9 mouse cellular contexts compared by ENCODE assay signal in genomic region chr13:59674761-59675150, GRCm38 (mm10). TPM values are rescaled to one million over a fixed set of nuclear protein-coding genes. Genes with fewer than 3 reads are reported as not detected.
DNase-seq lines count a peak whose midpoint lies in the region; ATAC-seq and TF ChIP-seq lines count a peak whose summit lies in the region.
"Had no signal": no experiment of that assay in that cellular context is flagged by ENCODE, and none has a peak within 500 bp of the region (broad histone marks: within the 10 kb centered on the region; RNA-seq: fewer than 3 reads in every experiment).

No protein-coding gene starts in this region.

- H3K36me3 ChIP-seq in CH12.LX (replicated peaks in 1 of 2; ENCODE audit: control insufficient read depth in 1 of 2, insufficient read depth in 1 of 2, low read length in 1 of 2), result peaks cover 0 to 8% of the 10 kb centered on the region in 2 experiments
- H3K36me3 ChIP-seq in hindbrain, embryonic 15.5 days, result no peaks in the 10 kb centered on the region
- H3K36me3 ChIP-seq in lung, postnatal 0 days (ENCODE audit: insufficient read depth, low read length), result no peaks in the 10 kb centered on the region

- DNase-seq in adrenal gland, postnatal 10 days, result peak; percentile 22
- DNase-seq in adrenal gland, postnatal 14 days, result no peak
- no peak for DNase-seq in CH12.LX (ENCODE audit: extremely low read depth)
- peak; percentile 60 for DNase-seq in embryo, embryonic 9.5 days (ENCODE audit: extremely low spot score)
- DNase-seq in lung, postnatal 0 days (ENCODE audit: low spot score), result peak; percentile 22
- peak; percentile 49 for DNase-seq in yolk sac, embryonic 10.5 days (ENCODE audit: low spot score)
- DNase-seq in layer of hippocampus, adult 8-10 months (ENCODE audit: low spot score in 2 of 2), result no peak

- TF ChIP-seq RAD21 in CH12.LX (IDR thresholded peaks at IDR 0.05; ENCODE audit: low read depth, low read length), result no peak

- H3K9ac ChIP-seq in CH12.LX (ENCODE audit: insufficient read depth, low read depth), result peak overlapping the region; percentile 82
- H3K9ac ChIP-seq in hindbrain, embryonic 15.5 days, result peak overlapping the region; percentile 63
- peak overlapping the region; percentile 55; the same call in 1 of the 2 replicates for H3K9ac ChIP-seq in lung, postnatal 0 days (replicated peaks; ENCODE audit: low read depth)

- H3K9me3 ChIP-seq in CH12.LX (replicated peaks; ENCODE audit: low read length), result no peaks in the 10 kb centered on the region
- H3K9me3 ChIP-seq in hindbrain, embryonic 15.5 days, result no peaks in the 10 kb centered on the region
- H3K9me3 ChIP-seq in lung, postnatal 0 days (ENCODE audit: low read length), result no peaks in the 10 kb centered on the region

- no peak overlapping the region for H3K27ac ChIP-seq in CH12.LX (ENCODE audit: insufficient read depth, low read depth)
- H3K27ac ChIP-seq in hindbrain, embryonic 15.5 days (replicated peaks), result peak overlapping the region; percentile 71
- no peak overlapping the region for H3K27ac ChIP-seq in lung, postnatal 0 days (ENCODE audit: low read length)

- no peak for TF ChIP-seq POLR2A in CH12.LX (IDR thresholded peaks at IDR 0.05; ENCODE audit: low read depth, low read length)

- dilution Hi-C loops in CH12.LX (cut with MboI; ENCODE audit: extremely low pct_ligation_motif_present, extremely low pct_unique_long_range_greater_than_20kb, low sequenced_read_pairs), result no loop called here

- peak overlapping the region; percentile 57 for H3K4me2 ChIP-seq in CH12.LX (ENCODE audit: insufficient read depth, low read depth, poor library complexity, severe bottlenecking)
- H3K4me2 ChIP-seq in hindbrain, embryonic 15.5 days, result peak overlapping the region; percentile 76
- peak overlapping the region; percentile 91 for H3K4me2 ChIP-seq in lung, postnatal 0 days (replicated peaks; ENCODE audit: low read depth, low read length)

- ATAC-seq in hindbrain, embryonic 15.5 days (ENCODE audit: low FRiP score, low read depth), result no peak
- ATAC-seq in lung, postnatal 0 days, result no peak

- under 1% methylated on average over 13 of the region's 13 CpGs for WGBS in hindbrain, embryonic 15.5 days
- WGBS in lung, postnatal 0 days, result 4% methylated on average over 13 of the region's 13 CpGs

- peak overlapping the region; percentile 64 to 95 (median 79) for H3K4me3 ChIP-seq in CH12.LX (replicated peaks in 1 of 3; ENCODE audit: low read depth in 2 of 3, low read length in 2 of 3, poor library complexity in 1 of 3)
- H3K4me3 ChIP-seq in hindbrain, embryonic 15.5 days, result peak overlapping the region; percentile 72
- H3K4me3 ChIP-seq in lung, postnatal 0 days (ENCODE audit: low read depth, low read length), result peak overlapping the region; percentile 75

- TF ChIP-seq EP300 in CH12.LX (IDR thresholded peaks at IDR 0.05; ENCODE audit: low read length), result no peak
- no peak for TF ChIP-seq EP300 in lung, postnatal 0 days (IDR thresholded peaks at IDR 0.05)

- no peak for TF ChIP-seq CTCF in CH12.LX (conservative IDR thresholded peaks at IDR 0.05 in 1 of 2, IDR thresholded peaks at IDR 0.05 in 1 of 2; ENCODE audit: low read depth in 2 of 2, low read length in 2 of 2)
- TF ChIP-seq CTCF in lung, postnatal 0 days (IDR thresholded peaks at IDR 0.05), result no peak

- no peaks in the 10 kb centered on the region for H3K79me2 ChIP-seq in CH12.LX (replicated peaks; ENCODE audit: control insufficient read depth, extremely low read depth, insufficient read depth, poor library complexity, severe bottlenecking)

- no peaks in the 10 kb centered on the region for H3K27me3 ChIP-seq in CH12.LX (replicated peaks)
- no peaks in the 10 kb centered on the region for H3K27me3 ChIP-seq in hindbrain, embryonic 15.5 days
- no peaks in the 10 kb centered on the region for H3K27me3 ChIP-seq in lung, postnatal 0 days (replicated peaks; ENCODE audit: insufficient read depth, low read length)

- in situ Hi-C loops in CH12.LX (cut with MboI; ENCODE audit: low pct_ligation_motif_present, low pct_unique_long_range_greater_than_20kb, low sequenced_read_pairs), result no loop called here

- peaks cover 5 to 26% of the 10 kb centered on the region in 2 experiments; a peak in 3 of 4 replicates for H3K4me1 ChIP-seq in CH12.LX (ENCODE audit: control insufficient read depth in 1 of 2, insufficient read depth in 2 of 2)
- peaks cover 26% of the 10 kb centered on the region for H3K4me1 ChIP-seq in hindbrain, embryonic 15.5 days (replicated peaks)
- peaks cover 7% of the 10 kb centered on the region; the same call in 1 of the 2 replicates for H3K4me1 ChIP-seq in lung, postnatal 0 days (ENCODE audit: insufficient read depth, low read depth, low read length)

TF ChIP-seq in CH12.LX, 34 proteins besides CTCF, POLR2A, EP300 and RAD21:
- TF ChIP-seq TBP (conservative IDR thresholded peaks at IDR 0.05; ENCODE audit: low read depth, low read length), result 0 out of 2 replicates have a peak, but pooled peaks have one; percentile 21
- no peak for TF ChIP-seq GABPA (IDR thresholded peaks at IDR 0.05; ENCODE audit: insufficient replicate concordance, low read depth, low read length)

RNA-seq across cellular contexts. Expression of gene Golm1, which starts 0.9 kb away (rescaled TPM):
- 10 to 100 TPM; 13.8 to 17.0 TPM for total RNA-seq in adrenal gland, postnatal 10 days (2021)
- 10.7 and 13.7 TPM in 2 replicates for total RNA-seq in adrenal gland, postnatal 14 days (2021)
- total RNA-seq in CH12.LX (2012; rRNA removed), result 16.4 and 17.4 TPM in 2 replicates
- 18.9 and 21.9 TPM in 2 replicates for total RNA-seq in CH12.LX (2014; rRNA removed)
- 14.3 and 18.1 TPM in 2 replicates for polyA plus RNA-seq in CH12.LX (2012; ENCODE audit: insufficient read length, low read depth)
- polyA plus RNA-seq in hindbrain, embryonic 15.5 days (2015; fragmentation: Nextera tagmentation; extraction: Ambion mirVana), result 23.0 and 30.7 TPM in 2 replicates
- 31.8 and 32.4 TPM in 2 replicates for polyA plus RNA-seq in lung, postnatal 0 days (2015; fragmentation: Nextera tagmentation; extraction: Ambion mirVana)
- total RNA-seq in layer of hippocampus, adult 8-10 months (2022), result 10 to 100 TPM; 63.1 to 72.1 (median 63.7) TPM

RNA-seq across cellular contexts. Expression of gene 4921517D22Rik, which starts 19.2 kb away (rescaled TPM):
- total RNA-seq in adrenal gland, postnatal 10 days (2021), result not detected
- not detected in 2 replicates for total RNA-seq in adrenal gland, postnatal 14 days (2021)
- total RNA-seq in CH12.LX (2012; rRNA removed), result not detected in 2 replicates
- total RNA-seq in CH12.LX (2014; rRNA removed), result not detected in 2 replicates
- polyA plus RNA-seq in CH12.LX (2012; ENCODE audit: insufficient read length, low read depth), result not detected in 2 replicates
- polyA plus RNA-seq in hindbrain, embryonic 15.5 days (2015; fragmentation: Nextera tagmentation; extraction: Ambion mirVana), result not detected in 2 replicates
- not detected in 2 replicates for polyA plus RNA-seq in lung, postnatal 0 days (2015; fragmentation: Nextera tagmentation; extraction: Ambion mirVana)
- not detected for total RNA-seq in layer of hippocampus, adult 8-10 months (2022)
- total RNA-seq: layer of hippocampus, adult 18-20 months had no signal

RNA-seq across cellular contexts. Expression of gene Spata31d1a, which starts 35.4 kb away (rescaled TPM):
- total RNA-seq in adrenal gland, postnatal 10 days (2021), result not detected
- not detected in 2 replicates for total RNA-seq in adrenal gland, postnatal 14 days (2021)
- total RNA-seq in CH12.LX (2012; rRNA removed), result not detected in 2 replicates
- total RNA-seq in CH12.LX (2014; rRNA removed), result not detected in 2 replicates
- 0.19 TPM in 1 of 2 replicates, not detected in the other for polyA plus RNA-seq in CH12.LX (2012; ENCODE audit: insufficient read length, low read depth)
- polyA plus RNA-seq in hindbrain, embryonic 15.5 days (2015; fragmentation: Nextera tagmentation; extraction: Ambion mirVana), result 0.05 TPM in 1 of 2 replicates, not detected in the other
- polyA plus RNA-seq in lung, postnatal 0 days (2015; fragmentation: Nextera tagmentation; extraction: Ambion mirVana), result 0.14 and 0.41 TPM in 2 replicates
- total RNA-seq in layer of hippocampus, adult 8-10 months (2022), result under 1 TPM; 0.18 to 0.47 (median 0.22) TPM

RNA-seq across cellular contexts. Expression of gene Spata31d1b, which starts 37.3 kb away (rescaled TPM):
- not detected for total RNA-seq in adrenal gland, postnatal 10 days (2021)
- total RNA-seq in adrenal gland, postnatal 14 days (2021), result not detected in 2 replicates
- total RNA-seq in CH12.LX (2012; rRNA removed) (0.13 and 0.30 TPM in 2 replicates), CH12.LX (2014; rRNA removed) (0.09 and 0.18 TPM in 2 replicates)
- polyA plus RNA-seq in CH12.LX (2012; ENCODE audit: insufficient read length, low read depth), result 0.05 and 0.27 TPM in 2 replicates
- not detected in 2 replicates for polyA plus RNA-seq in hindbrain, embryonic 15.5 days (2015; fragmentation: Nextera tagmentation; extraction: Ambion mirVana)
- not detected in 2 replicates for polyA plus RNA-seq in lung, postnatal 0 days (2015; fragmentation: Nextera tagmentation; extraction: Ambion mirVana)
- total RNA-seq in layer of hippocampus, adult 8-10 months (2022), result under 1 TPM in 2 of 4 experiments, not detected in 2; 0.09 to 0.18 TPM
- total RNA-seq: layer of hippocampus, adult 18-20 months had no signal

RNA-seq across cellular contexts. Expression of gene Spata31d1d, which starts 56.8 kb away (rescaled TPM):
- not detected for total RNA-seq in adrenal gland, postnatal 10 days (2021)
- total RNA-seq in adrenal gland, postnatal 14 days (2021), result not detected in 2 replicates
- total RNA-seq in CH12.LX (2012; rRNA removed) (not detected in 2 replicates), CH12.LX (2014; rRNA removed) (not detected in 2 replicates)
- polyA plus RNA-seq in CH12.LX (2012; ENCODE audit: insufficient read length, low read depth), result not detected in 2 replicates
- not detected in 2 replicates for polyA plus RNA-seq in hindbrain, embryonic 15.5 days (2015; fragmentation: Nextera tagmentation; extraction: Ambion mirVana)
- polyA plus RNA-seq in lung, postnatal 0 days (2015; fragmentation: Nextera tagmentation; extraction: Ambion mirVana), result not detected in 2 replicates
- total RNA-seq in layer of hippocampus, adult 8-10 months (2022), result not detected
- total RNA-seq: layer of hippocampus, adult 18-20 months had no signal

Comparison
In these comparisons a context has a peak if more than half of its experiments do, and no peak if none do; other contexts are left out.
1. DNase-seq: peak in adrenal gland, postnatal 10 days (single experiment), embryo, embryonic 9.5 days (single experiment), lung, postnatal 0 days (single experiment) and yolk sac, embryonic 10.5 days (single experiment); none in adrenal gland, postnatal 14 days (single experiment), CH12.LX (single experiment) and layer of hippocampus, adult 8-10 months (0 of 2).
2. Peak in every context shown above with its lines, with median percentiles within 50 percentile points of each other: H3K4me2 ChIP-seq, H3K4me3 ChIP-seq and H3K9ac ChIP-seq.